Mouse (Mus musculus): ENCODE measurements at regions not wholly inside any gene's neighbourhood (a gene's known extent, or its start where the extent isn't known, plus 50 kb on each side); places are given as distances from the start of the nearest gene placed in this dataset.

GRCm38 (mm10) chr3:149220304-149220951 is 230.1 kb upstream of the Adgrl2 start:
- TF ChIP-seq CTCF (IDR thresholded peaks at IDR 0.05; ENCODE audit: low read depth): no peak
- TF ChIP-seq EP300 (optimal IDR thresholded peaks at IDR 0.05): no peak
